Mouse (Mus musculus): ENCODE measurements around the gene Smc3.

Gene Smc3

DNA sequence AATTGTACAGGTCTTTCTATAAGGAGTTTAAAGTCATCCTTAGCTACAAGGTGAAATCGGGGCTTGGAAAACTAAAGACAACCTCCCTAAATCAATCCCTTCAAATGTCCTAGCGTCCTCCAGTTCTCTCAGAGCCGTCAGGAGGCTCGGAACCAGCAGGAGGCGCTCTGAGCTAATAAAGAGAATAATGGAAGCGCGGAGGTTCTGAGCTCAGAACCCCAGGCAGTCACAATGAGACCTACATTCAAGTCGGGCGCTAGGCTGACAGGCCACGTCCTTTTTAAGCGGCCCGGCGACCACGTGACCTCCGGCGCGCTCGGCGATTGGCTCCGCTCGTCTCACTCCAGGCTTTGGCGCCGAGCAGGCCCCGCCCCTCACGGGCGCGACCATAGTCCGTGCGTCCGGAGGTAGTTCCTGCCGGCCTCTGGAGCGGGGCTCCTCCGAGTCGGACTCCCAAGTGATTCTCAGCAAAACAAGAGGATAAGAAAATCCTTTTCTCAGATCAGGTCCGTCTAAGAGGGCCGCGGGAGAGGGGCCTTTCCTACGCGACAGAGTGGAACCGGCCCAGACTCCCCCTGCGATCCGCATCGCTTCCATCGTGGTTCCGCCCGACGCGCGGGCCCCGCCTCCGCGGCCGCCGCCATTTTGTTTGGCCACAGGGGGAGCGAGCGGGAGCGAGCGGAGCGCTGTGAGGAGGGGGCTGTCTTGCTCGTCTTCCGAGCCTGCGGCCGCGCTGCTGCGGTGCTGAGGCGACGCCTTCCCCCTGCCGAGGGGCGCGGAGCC, at the start of gene Smc3:
TSS of gene Smc3 (plus strand) at position 642 of the 783 bp plus-strand sequence.
- peak; percentile 98 for DNase-seq (ENCODE audit: low spot score)

DNA sequence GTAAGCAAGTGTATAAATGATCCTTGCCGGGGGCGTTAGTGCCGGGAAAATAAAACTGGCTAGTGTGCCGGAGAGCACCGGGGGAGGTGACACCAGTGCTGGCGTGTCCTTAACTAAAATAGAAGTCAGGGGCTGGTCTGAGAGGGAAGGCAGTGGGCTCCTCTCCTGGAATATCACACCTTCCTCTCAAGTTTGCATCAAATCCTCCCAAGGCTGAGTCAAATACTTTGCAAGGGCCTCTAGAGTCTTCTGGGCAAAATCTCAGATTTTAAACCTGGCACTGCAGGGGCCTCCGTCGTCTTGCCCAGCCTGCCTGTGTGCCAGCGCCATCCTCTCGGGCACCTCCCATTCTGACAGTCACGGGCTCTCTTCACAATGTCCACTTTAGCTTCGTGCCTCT, 49.2 kb upstream of the Smc3 start:
- no peak for DNase-seq (ENCODE audit: low spot score)

DNA sequence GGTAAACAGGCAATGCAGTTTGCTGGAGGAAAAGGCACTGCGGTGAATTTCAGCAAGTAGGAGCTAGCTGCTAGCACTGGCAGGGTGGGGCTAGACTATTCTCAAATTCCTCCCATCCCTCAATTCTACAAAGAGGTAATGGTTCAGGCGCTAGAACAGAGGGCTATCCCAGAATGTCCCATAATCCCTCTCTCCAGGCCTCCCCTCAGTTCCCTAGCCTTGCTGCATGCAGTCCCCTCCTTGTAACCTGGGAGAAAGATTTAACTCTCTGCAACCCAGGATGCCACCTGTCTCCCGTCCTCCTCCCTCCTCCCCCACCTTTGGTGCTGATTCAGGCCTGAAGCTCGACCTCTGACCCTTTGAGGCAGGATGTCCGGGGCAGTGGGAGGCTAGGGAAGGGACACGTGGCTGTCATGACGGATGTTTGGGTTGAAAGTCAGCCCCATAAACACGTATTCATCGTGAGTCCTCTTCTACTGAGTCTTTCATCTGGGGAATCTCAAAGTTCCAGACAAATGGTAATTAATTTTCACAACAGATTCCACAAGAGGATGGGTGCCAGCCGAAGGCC, 47.9 kb upstream of the Smc3 start:
- no peak for DNase-seq (ENCODE audit: low spot score)

DNA sequence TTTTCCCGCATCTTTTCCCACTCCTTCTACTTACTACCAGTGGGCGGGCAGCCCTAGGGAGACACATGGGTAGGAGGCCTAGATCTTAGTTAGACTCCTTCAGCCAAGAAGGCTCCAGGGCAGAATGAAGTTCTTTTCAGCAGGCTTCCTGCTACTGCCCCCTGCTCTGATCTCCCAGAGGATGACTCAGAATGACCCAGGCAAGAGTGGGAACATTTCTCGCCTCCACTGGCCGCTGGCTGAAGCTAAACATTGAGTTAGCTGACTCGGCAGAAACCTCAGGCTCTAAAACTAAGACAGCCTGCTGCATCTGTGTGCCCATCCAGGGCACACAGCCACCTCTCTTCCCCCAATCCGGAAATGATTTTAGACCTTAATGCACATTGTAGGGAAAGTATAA, 47.4 kb upstream of the Smc3 start:
- no peak for DNase-seq (ENCODE audit: low spot score)

DNA sequence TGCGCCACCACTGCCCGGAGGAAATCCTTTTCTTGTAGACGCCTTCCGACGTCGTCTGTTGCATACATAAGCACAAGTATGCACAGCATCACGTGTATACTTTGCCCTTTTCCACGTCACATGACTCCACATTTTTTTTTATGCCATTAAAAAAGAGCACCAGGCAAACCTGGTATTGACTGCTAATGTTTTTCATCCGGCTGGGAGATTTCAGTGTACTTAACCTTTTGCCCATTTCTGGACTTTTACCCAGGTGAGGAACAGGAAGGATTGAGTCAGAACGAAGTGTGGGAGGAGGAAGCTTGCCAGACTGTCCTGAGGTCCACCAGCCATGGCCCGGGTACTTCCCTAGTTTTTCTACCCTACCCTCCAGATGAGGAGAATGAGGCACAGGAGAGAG, 45.8 kb upstream of the Smc3 start:
- no peak for DNase-seq (ENCODE audit: low spot score)

DNA sequence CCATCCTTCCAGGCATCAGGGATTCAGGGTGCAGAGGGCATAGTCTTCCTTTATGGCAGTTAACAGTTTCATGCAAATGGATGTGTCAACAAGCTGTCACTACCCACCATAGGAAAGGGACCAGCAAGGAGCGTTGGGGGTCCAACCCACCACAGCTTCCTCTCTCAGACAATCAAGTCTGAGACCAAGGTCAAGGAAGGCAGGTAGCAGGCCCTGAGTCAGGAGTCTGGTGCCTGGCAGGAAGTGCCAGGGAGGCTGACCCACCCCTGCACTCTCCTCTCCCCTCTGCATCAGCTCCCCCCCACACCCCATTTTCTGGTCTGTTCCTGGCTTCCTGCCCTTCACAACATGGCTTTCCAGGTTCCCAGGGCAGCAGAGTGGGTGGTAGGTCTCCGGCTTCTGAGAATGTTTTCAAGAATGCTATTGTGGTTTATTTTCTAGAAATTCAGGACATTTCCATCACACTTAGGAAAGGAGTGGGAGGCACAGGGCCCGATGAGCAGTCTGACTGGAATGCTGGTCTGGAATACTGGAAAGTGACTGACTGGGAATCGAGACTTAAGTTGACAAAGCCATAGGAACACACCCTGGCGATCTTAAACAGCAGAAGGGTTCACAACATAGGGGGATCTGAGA, 45.1 kb upstream of the Smc3 start:
- DNase-seq (ENCODE audit: low spot score): no peak

DNA sequence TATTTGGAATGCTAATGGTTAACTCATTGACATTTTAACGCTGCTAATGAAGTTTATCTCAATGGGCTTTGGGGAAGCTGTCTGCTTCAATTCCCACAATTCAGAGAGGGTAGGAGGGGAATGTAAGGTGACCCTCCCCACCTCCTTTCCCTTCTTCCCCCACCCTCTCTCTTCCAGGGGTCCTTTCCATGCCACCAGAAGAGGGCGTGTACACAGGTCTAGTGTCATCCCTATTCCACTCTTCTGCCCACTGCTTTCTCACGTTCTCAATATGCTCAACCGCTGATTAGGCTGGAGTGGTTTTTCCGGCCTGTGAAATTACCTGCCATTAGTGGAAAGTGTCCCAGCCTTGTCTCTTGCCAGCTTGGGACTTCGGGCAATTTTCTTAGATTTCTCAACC, 43.4 kb upstream of the Smc3 start:
- DNase-seq (ENCODE audit: low spot score): no peak

DNA sequence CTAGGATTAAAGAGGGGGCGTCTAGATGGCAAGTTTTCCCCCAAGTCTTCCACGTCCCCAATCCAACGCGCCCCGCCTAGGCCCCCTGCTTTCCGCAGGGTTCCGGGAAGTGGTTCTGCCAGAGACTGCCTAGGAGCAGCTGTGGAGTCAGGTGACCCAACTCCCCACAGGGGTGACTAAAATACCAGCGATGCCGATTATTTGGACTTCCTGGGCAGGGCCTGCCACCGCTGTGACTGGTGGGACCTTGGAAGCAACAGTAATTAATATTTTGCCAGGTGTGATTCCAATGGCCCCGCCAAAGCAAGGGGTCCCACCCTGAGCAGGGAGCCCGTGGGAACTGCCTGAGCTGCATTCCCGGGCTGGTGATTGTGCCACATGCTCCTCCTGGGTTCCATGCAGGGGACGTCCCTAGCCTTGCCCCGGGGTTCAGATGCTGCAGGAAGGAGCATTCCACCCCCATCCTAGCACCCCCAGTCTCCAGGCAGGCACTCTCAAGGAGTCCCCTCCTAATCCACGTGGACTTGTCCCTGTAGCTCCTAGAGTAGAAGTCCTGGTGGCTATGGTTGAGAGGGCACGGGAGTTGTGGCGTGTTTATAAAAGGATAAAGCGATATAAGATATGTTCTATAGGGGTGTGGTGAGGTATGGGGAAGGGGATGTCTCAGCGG, 42.8 kb upstream of the Smc3 start:
- DNase-seq (ENCODE audit: low spot score): no peak

DNA sequence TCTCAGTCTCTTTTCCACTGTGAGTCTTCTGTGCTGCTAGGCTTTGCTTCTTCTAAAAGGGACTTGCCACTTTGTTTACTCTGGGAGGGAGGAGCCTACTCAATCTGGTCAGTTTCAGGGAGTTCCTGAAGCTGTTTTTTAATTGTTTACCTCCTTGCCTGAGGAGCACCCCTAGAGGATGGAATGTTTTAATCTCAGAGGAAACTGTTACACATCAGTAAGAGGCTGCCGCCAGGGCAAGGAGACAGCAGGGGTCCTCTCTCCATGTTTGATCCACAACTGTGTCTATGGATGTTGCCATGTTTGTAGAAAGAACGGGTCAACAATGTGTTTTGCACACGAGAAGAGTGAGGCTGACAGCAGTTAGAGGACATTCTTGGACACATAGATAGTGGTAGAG, 39.8 kb upstream of the Smc3 start:
- no peak for DNase-seq (ENCODE audit: low spot score)

DNA sequence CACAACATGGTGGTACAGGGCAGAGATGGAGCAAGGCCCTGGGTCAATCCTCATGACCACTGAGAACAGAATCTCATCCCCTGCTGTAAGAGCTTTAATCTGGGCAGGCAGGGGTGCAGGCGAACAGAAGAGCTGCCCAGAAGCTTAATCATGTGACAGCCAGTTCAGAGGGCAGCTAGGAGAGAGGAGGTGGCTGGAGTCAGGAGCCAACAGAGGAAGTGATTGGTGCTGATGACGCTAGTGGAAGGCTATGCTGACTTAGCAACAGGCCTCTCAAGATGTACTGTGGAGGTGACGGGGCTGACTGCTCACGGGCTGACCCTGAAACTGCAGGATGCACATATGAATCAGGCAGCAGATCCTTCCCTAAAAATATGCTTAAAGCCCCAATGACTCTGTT, 36.0 kb upstream of the Smc3 start:
- no peak for DNase-seq (ENCODE audit: low spot score)

DNA sequence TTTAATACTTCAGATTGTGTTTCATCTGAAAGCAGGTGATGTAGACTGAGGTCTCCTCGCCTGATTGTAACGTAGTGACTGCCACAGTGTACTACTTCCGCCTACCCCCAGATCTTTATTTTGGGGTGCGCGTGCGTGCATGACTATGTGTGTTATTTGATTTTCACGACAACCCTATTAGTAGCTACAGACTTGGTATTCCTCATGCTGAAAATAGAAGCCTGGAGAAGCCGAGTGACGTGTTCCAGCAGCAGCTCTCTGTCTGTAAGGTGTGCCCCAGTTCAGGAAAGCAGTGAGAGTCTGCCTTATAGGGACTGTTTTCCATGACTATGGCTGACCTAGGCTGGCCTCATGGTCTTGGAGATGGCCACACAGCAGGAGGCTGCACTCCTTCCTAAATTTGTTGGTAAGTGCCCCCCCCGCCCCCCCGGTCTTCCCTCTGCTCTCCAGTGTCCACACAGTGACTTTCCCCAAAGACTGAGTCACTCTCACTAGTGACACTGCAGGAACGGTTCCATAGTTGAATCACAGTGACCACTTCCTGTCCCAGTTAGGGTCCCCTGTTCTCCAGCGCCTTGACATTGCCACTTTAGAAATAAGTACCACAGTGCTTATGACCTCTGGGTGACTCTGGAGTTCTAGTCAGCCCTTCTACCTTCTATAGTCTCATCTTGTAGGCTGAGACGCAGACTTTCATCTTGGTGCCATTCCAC, 34.5 kb upstream of the Smc3 start:
- no peak for DNase-seq (ENCODE audit: low spot score)

DNA sequence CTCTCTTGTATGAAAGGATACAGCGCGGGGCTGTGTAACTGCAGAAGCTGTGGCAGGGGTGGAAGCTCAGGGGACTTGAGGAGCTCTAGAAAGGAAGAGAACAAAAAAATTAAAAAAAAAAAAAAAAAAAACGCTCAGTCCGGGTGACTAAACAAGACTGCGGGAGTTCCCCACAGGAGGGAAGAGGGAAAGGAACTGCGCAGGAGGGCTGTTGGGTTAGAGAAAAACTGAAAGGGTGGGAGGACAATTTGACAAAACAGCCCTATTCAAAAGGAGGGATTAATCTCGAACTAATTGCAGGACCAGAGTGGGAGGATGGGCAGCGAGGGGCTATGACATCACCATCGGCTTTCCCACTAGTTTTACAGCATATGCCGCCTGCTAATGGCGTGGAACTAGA, 32.3 kb upstream of the Smc3 start:
- no peak for DNase-seq (ENCODE audit: low spot score)

DNA sequence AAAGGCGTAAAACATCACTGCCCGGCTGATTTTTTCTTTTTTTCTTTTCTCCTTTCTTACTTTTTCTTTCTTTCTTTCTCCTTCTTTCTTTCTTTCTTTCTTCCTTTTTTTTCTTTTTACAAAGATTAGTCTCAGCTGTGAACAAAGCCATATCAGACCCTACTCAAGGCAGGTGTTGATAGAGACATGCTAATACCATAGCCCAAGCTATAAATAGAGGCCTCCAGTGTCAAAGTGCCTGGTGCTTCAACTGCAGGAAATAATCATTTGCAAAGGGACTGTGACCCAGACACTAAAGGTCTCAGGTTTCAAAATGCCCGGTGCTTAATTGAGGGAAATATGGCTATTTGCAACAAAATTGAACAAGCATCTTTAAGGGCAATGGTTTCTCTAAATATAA, 31.6 kb upstream of the Smc3 start:
- no peak for DNase-seq (ENCODE audit: low spot score)

DNA sequence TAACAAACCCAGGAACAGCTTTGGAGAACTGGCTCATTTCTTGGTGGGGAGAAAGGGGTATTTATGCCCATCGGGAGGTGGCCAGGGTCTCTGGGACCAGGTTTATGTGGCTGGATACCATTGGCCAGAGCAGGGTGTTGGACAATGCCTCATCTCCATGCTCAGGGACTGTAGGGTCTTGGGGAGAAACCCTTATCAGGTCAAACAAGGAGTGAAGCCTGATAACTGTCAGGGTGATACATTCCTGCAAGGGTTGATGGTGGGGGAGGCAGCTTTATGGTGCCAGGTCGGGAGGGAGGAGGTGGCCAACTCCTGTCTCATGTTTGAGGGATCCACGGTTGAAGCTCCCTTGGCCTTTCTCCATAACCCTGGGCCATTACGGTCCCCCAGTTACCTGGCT, 29.1 kb upstream of the Smc3 start:
- DNase-seq (ENCODE audit: low spot score): no peak

DNA sequence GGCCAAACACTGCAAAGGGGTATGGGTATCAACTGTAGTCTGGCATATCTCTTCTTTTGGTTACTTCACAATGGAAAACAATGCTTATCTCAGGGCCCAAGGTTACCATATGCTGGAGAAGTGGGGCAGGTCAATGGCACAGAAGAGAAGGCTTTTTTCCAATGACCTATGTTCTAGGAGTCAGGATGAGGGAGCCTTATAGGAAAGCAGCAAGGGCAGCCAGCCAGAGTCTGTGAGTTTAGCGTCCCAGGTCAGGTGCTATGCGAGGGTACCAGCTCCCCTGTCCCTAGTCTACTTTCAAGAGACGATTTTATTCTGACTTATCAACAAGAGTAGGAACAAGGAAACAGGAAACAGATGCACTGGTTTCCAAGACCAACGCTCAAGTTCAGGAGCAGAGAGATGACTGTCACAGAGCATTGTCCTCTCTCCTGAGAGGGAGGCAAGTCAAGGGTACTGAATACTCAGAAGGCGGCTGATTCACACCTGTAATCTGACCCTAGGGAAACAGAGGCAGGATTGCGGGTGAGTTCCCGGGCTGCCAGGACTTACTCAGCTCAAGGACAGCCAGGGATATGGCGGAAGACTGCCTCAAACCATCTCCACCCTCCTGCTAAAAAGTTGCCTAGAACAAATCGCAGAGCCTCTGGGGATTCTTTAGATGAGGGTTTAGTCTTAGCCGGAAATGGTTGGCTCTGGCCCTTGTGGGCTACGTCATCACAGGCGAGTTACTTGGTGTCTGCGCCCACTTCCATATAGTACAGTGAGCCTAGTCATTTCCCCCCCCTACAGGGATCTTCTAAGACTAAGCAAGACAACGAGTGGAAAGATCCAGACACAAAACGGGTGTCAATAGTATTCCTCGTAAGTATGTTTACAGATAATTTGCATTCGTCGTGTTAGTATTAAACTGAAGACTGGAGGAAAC, 28.4 kb upstream of the Smc3 start:
- no peak for DNase-seq (ENCODE audit: low spot score)

DNA sequence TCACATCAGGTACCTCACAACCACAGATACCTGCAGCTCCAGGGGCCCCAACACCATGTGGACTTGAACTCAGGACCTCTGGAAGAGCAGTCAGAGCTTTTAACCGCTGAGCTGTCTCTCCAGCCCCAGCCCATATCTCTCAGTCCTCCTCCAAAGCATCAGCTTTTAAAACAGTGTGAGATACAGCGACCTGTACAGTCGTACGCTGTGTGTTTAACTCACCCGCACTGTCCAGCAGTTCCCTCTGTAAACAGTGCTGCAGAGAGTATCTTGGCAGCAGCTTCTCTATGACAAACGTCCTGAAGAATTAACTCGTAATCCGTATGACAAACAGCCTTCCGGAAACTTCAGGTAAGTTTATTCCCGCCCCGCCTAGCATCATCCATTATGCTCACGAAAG, 27.6 kb upstream of the Smc3 start:
- no peak for DNase-seq (ENCODE audit: low spot score)

DNA sequence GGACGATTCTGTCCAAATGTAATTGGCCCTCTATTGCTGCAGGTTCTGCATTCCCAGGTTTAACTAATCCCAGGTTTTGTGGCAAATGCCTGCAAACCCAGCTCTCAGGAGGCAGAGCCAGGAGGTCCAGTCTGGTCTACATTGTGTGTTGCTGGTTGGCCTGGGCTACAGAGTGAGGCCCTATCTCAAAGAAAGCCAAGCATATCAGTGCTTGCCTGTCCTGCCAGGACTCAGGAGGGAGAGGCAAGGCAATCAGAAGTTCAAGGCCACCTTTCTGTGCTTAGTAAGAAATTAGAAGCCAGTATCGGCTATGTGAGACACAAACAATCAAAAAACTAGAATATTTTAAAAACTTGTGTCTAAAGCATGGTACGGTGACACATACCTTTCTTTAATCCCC, 27.0 kb upstream of the Smc3 start:
- no peak for DNase-seq (ENCODE audit: low spot score)

DNA sequence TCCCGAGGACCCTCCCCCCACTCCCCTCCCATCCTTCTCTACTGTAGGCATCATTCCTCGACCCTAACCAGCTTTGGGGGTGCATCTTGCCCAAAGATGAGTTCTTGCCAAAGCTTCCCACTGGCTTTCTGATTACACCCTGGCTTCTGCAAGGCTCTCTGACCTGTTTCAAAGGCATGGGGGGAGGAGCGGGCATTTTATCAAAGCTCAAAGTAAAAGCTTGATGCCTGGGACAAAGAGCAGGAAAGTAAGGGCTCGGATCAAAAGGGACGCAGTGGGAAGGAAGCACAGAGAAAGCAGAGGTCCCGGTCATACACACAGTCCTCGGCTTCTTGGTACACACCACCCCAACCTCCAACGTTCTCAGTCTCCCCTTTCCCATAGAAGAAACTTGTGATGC, 26.1 kb upstream of the Smc3 start:
- no peak for DNase-seq (ENCODE audit: low spot score)

DNA sequence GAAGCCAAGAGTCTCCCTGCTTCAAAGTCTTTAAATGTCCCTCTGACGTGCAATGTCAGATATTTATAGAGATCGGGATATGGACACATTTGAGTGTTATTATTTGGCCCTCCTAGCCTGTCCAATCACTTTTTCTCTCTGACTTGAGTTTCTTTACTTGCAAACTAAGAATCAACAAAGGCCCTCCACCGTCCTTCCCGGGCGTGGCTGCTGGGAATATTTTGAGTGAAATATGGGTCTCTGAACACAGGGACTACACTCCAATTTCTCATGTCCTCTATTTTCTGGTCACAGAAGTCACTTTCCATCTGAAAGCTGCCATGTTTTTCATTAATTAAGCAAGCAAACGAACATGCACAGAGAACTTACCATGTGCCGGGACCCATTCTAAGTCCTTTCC, 25.7 kb upstream of the Smc3 start:
- DNase-seq (ENCODE audit: low spot score): no peak

DNA sequence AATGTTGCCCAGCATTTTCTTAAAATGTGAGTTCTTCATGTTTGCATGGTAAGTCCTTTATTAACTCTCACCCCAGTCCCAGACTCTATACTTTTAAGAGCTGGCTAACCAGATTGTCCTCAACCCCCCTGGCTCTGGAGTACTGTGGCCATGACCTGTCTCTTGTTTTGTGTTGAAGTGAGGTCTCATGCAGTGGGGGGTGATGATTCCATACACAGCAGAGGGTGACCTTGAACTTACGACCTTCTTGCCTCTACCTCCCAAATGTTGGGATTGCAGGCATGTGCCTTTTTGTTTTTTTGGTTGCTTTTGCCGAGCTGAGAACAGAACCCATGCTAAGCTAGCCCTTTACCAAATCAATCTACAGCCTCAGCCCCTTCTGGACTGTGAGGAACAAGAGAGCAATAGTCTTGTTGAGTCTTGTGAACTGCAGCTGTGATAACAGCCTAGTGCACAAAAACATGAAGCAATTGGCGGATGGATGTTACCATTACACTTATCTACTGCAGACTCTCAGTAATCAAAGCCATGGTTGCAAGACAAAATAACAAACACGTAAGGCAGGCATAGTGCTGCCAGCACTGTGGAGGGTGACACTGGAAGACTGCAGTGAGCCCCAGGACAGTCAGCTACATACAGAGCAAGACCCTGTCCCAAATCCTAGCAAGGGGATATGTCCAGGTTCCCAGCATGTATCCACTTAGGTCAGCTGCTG, 24.7 kb upstream of the Smc3 start:
- no peak for DNase-seq (ENCODE audit: low spot score)

DNA sequence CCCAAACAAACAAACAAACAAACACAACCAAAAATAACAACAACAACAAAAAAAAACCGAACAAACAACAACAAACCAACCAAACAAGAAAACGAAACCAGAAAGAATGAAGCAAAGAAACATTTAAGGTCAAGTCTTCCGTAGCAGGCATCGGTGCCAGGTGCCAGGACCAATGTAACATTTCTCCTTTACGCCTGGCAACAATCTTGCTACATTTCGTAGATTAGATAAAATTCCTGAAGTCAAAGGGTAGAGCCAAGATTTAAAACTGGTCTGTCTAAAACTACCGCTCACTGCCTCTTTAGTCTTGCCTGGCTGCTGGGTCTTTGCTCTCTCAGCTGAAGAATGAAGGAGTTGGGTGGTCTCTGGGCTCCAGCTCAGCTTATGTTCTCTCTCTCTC, 24.1 kb upstream of the Smc3 start:
- no peak for DNase-seq (ENCODE audit: low spot score)
